Mouse (Mus musculus) testis, adult 2 months (tissue): ENCODE results near the gene Eif3d. TPM values are rescaled to one million over a fixed set of nuclear protein-coding genes. Genes with fewer than 3 reads are reported as not detected.

Source experiments
- H3K27ac ChIP-seq: fragments of 200-500 bp; 2 replicates; pipeline ENCODE4 v1.5.1; 2012; ENCODE audit warnings: low read depth, low read length; ENCODE audit not compliant: control insufficient read depth, insufficient read depth
- H3K27me3 ChIP-seq: fragments of 200-500 bp; 2 replicates; pipeline ENCODE4 v1.6.1; 2012; ENCODE audit warnings: mild to moderate bottlenecking, low read length, moderate library complexity; ENCODE audit not compliant: control insufficient read depth, insufficient read depth
- H3K36me3 ChIP-seq: fragments of 200-500 bp; 2 replicates; pipeline ENCODE4 v1.6.1; 2012; ENCODE audit warnings: mild to moderate bottlenecking, low read length; ENCODE audit not compliant: control insufficient read depth, insufficient read depth
- H3K4me1 ChIP-seq: fragments of 200-500 bp; 2 replicates; pipeline ENCODE4 v1.6.1; 2012; ENCODE audit warnings: low read length; ENCODE audit not compliant: control insufficient read depth, insufficient read depth
- H3K4me3 ChIP-seq: fragments of 200-500 bp; 2 replicates; pipeline ENCODE4 v1.5.1; 2012; ENCODE audit warnings: low read depth, mild to moderate bottlenecking, low read length, moderate library complexity, mixed read lengths; ENCODE audit not compliant: control insufficient read depth
- CTCF ChIP-seq: fragments of 200-500 bp; IDR thresholded peaks from 2 replicates; pipeline ENCODE4 v1.5.1; 2012; ENCODE audit warnings: low read depth, mild to moderate bottlenecking, inconsistent platforms, low read length, moderate library complexity; ENCODE audit not compliant: control insufficient read depth, insufficient read depth, insufficient replicate concordance
- POLR2A ChIP-seq: fragments of 200-500 bp; IDR thresholded peaks from 2 replicates; pipeline ENCODE4 v1.6.1; 2012; ENCODE audit warnings: low read depth, mild to moderate bottlenecking, inconsistent platforms, low read length, moderate library complexity; ENCODE audit not compliant: control insufficient read depth
- polyA plus RNA-seq: library from polyadenylated mRNA; depleted of rRNA; stranded (reverse); fragments of >200 nt; gene quantifications from 2 replicates; pipeline ENCODE4 v1.2.3, GENCODE M21; 2012

The Eif3d gene
- polyA plus RNA-seq, 1 experiment = 126 TPM

DNA sequence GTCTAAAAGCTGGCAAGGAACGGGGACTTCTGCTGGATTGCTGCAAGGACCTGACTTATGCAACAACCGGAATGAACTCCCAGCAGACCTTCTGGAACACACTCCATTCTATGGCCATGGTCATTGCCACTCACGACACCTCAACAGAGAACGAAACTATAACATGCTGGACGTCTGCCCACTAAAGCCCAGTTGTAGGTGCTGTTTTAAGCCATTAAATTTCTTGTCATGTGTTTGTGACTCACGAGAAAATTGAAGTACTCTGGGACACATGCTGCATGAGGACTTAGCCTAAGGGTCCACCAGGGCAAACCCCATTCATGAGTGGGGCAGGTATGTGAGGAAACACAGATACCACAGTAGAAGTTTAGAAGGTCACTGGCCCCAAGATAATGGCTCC is 9.9 kb downstream of the Eif3d start:
- Histone ChIP-seq H3K4me1 (peaks cover 13% of the 10 kb centered on the region), H3K36me3 (peaks cover 5% of the 10 kb centered on the region), H3K27me3 (no peaks in the 10 kb centered on the region), H3K27ac (no peak overlapping the region), H3K4me3 (no peak overlapping the region)
- TF ChIP-seq POLR2A (no peak), CTCF (no peak)

DNA sequence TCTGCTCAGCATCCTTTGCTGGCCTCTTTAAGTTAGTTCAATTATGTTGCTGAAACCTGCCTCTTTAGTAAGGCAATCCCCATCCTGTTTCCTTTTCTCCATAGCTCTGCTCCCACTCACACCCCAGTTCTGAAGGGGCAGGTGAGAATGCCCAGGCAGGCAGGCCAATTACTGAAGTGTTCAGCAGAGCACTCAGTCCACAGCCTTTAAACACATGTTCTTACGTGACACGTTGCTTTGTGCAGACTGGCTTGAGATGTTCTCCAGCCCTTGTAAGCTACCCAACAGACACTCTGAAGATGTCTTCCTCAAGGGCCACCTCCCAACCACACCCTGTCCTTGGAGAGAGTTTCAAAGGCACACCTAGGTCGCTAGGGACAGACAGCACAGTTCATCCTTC is 12.5 kb downstream of the Eif3d start:
- Histone ChIP-seq H3K27ac (no peak overlapping the region), H3K36me3 (peaks cover 3% of the 10 kb centered on the region; the same call in 1 of the 2 replicates), H3K4me1 (peaks cover 13% of the 10 kb centered on the region), H3K27me3 (no peaks in the 10 kb centered on the region), H3K4me3 (no peak overlapping the region)
- TF ChIP-seq CTCF (no peak), POLR2A (no peak)

DNA sequence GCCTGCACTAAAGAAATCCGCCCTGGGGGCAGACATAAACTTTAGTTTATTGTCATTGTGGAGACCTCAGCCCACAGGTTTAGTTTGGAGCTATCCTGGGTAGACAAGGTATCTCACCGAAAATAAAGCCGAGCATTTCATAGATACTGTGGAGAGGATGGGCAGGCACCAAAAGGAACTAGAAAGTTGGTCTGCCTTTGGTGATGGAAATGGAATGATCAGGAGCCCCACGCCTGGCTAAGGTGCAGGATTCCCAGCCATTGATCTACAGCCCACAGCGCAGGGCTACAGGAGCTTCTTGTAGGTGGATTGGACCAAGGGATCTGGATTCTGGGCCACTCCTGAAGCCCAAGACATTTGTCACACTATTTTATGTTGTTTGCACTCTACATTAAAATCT is 13.0 kb downstream of the Eif3d start:
- peaks cover 13% of the 10 kb centered on the region for H3K4me1 ChIP-seq
- TF ChIP-seq POLR2A = no peak
- TF ChIP-seq CTCF = no peak
- no peaks in the 10 kb centered on the region for H3K27me3 ChIP-seq
- no peak overlapping the region for H3K27ac ChIP-seq
- no peak overlapping the region for H3K4me3 ChIP-seq
- peaks cover 3% of the 10 kb centered on the region; the same call in 1 of the 2 replicates for H3K36me3 ChIP-seq

DNA sequence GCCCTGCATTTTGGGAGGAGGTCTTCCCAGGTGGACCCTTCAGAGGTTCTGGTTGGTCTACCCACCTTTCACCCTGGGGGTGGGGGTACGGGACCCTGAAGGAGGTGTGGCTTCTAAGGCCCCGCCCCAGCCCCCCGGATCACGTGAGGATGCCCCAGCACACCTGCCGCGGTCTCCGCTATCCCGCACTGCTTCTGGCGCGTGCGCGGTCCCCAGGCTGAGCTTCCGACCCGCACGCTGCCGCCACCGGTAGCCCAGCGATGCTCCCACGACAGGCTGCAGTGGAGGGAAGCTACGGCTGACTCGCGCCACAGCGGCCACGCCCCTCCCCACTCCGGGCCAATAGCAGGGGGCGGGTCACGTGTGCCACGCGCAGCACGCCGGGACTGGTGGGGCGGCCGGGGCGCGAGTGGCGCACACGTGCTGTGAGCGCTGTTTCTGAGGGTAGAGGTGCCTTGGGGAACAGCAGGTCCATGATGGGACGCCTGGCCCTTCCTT is 14.2 kb downstream of the Eif3d start, which contains the start of gene Foxred2:
Foxred2 (minus strand) TSS at position 319 of the 498 bp plus-strand sequence.
- H3K4me1 ChIP-seq = peaks cover 13% of the 10 kb centered on the region
- peaks cover 2% of the 10 kb centered on the region; the same call in 1 of the 2 replicates for H3K36me3 ChIP-seq
- TF ChIP-seq POLR2A = peak; percentile 46
- TF ChIP-seq CTCF = peak; percentile 29; the same call in 1 of the 2 replicates
- H3K4me3 ChIP-seq = peak within 1 kb of the TSS; percentile 83
- no peaks in the 10 kb centered on the region for H3K27me3 ChIP-seq
- H3K27ac ChIP-seq = no peak within 1 kb of the TSS

DNA sequence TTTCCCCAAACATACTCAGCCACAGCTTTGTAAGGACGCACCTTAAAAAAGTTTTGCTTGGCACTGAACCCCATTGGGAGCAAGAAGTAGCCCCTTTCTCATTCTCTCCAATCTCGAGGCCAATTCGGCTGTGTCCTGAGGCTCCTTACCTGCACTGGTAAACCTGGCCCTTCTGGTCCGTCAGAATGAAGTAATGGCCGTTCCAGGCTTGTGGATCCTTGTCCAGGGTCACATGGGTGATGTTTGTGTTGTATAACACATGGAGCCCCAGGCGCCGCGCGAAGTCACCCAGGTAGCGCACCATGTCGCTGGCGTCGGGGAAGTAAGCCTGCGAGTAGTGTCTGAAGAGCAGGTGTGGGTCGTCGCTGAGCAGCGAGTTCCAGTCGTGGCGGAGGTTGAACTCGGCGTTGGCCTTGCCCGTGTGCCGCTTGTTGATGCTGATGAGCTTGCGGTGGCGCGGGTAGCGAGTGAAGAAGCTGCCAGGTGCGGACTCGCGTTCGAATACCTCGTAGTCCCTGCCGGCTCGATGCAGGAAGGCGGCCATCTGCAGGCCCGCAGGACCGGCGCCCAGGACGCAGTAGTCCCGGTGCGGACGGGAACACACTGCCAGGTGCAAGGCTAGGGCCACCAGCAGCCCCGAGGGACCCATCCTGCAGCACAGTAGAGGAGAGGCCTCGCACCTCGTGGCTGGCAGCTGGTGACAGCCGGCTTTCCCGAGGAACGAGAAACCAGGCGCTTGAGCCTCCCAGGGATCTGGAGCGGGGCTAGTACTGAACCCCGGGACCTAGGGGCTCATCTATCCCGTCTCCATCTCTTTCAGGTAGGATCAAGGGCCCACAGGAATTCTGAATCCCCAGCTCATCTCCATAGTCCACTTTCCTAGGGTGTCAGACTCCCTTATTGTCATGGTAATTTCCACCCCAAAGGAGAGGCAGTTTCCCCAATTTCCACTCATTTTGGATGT is 14.9 kb downstream of the Eif3d start:
- peaks cover 13% of the 10 kb centered on the region for H3K4me1 ChIP-seq
- peaks cover 2% of the 10 kb centered on the region; the same call in 1 of the 2 replicates for H3K36me3 ChIP-seq
- H3K27me3 ChIP-seq = no peaks in the 10 kb centered on the region
- no peak for TF ChIP-seq POLR2A
- no peak for TF ChIP-seq CTCF
- H3K27ac ChIP-seq = no peak overlapping the region
- peak overlapping the region; percentile 83 for H3K4me3 ChIP-seq

DNA sequence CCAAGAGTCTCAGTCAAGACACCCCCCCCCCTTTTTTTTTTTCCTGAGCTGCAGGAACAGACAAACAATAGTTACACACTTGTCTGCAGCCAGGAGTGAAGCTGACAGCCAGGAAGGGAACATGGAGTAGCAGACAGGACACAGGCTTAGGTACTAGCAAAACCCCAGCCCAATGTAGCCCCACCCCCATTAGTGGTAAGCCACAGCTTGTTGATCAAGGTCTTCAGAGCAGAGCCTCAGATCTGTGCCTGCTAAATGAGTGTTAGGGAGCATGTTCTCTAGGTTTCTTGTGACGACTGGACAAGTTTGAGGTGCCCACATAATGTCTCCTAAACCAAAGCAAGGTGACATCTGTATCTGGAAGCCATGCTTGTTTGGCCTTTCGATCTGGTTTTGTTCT is 16.3 kb downstream of the Eif3d start:
- TF ChIP-seq POLR2A (no peak), CTCF (no peak)
- Histone ChIP-seq H3K27me3 (no peaks in the 10 kb centered on the region), H3K4me1 (peaks cover 13% of the 10 kb centered on the region), H3K4me3 (no peak overlapping the region), H3K27ac (no peak overlapping the region), H3K36me3 (peaks cover 2% of the 10 kb centered on the region; the same call in 1 of the 2 replicates)

DNA sequence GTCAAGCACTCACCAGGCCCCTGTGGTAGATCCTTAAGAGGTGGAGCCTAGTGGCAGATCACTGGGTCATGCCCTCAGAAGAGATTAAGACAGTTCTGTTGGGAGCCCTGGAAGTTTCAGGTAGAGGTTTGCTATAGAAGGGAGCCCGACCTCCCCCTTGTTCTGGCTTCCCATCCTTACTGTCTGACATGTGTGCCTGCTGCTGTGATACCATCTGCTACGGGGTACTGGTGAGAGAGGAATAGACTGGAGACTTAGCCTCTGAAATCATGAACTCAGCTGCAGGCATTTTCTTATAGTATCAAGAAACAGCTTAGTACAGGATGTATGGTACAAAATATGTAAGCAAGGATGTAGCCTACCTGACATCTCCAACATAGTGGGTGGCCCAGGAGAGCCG is 17.7 kb downstream of the Eif3d start:
- TF ChIP-seq CTCF = no peak
- TF ChIP-seq POLR2A = no peak
- Histone ChIP-seq H3K27me3 (no peaks in the 10 kb centered on the region), H3K27ac (no peak overlapping the region), H3K4me3 (no peak overlapping the region), H3K36me3 (no peaks in the 10 kb centered on the region), H3K4me1 (peaks cover 13% of the 10 kb centered on the region)
